In genomic region chr4:135912835-135913234, GRCm38 (mm10) we compare ENCODE assay signal across 10 mouse cellular contexts. TPM values are rescaled to one million over a fixed set of nuclear protein-coding genes. Genes with fewer than 3 reads are reported as not detected.
DNase-seq lines count a peak whose midpoint lies in the region; ATAC-seq and TF ChIP-seq lines count a peak whose summit lies in the region.
"Had no signal": no experiment of that assay in that cellular context is flagged by ENCODE, and none has a peak within 500 bp of the region (broad histone marks: within the 10 kb centered on the region; RNA-seq: fewer than 3 reads in every experiment).

No protein-coding gene starts in this region.

- no peak for ATAC-seq in forebrain, postnatal 0 days
- peak; percentile 47 for ATAC-seq in erythroid progenitor cell, adult 5-6 weeks (replicated peaks; ENCODE audit: low FRiP score, poor library complexity, severe bottlenecking)
- ATAC-seq in limb, embryonic 15.5 days (ENCODE audit: insufficient number of reproducible peaks, low FRiP score, low TSS enrichment, low read depth), result 0 out of 2 replicates have a peak, but pooled peaks have one; percentile 24
- no peak for ATAC-seq in midbrain, postnatal 0 days (ENCODE audit: low FRiP score)
- no peak for ATAC-seq in lung, postnatal 0 days

- H3K4me1 ChIP-seq in forebrain, embryonic 10.5 days, result peaks cover 17% of the 10 kb centered on the region
- no peaks in the 10 kb centered on the region for H3K4me1 ChIP-seq in forebrain, postnatal 0 days (ENCODE audit: insufficient read depth)
- H3K4me1 ChIP-seq in limb, embryonic 15.5 days, result peaks cover 4% of the 10 kb centered on the region; the same call in 1 of the 2 replicates
- no peaks in the 10 kb centered on the region for H3K4me1 ChIP-seq in midbrain, postnatal 0 days (ENCODE audit: insufficient read depth, low read length)
- no peaks in the 10 kb centered on the region for H3K4me1 ChIP-seq in lung, postnatal 0 days (ENCODE audit: insufficient read depth, low read depth, low read length)

- no peak for TF ChIP-seq CTCF in forebrain, postnatal 0 days (IDR thresholded peaks at IDR 0.05; ENCODE audit: low read depth)
- TF ChIP-seq CTCF in midbrain, postnatal 0 days (IDR thresholded peaks at IDR 0.05), result no peak
- no peak for TF ChIP-seq CTCF in lung, postnatal 0 days (IDR thresholded peaks at IDR 0.05)

- H3K27ac ChIP-seq in forebrain, embryonic 10.5 days, result peak overlapping the region; percentile 69
- H3K27ac ChIP-seq in forebrain, postnatal 0 days (ENCODE audit: low read depth, low read length), result no peak overlapping the region
- H3K27ac ChIP-seq in limb, embryonic 15.5 days, result peak overlapping the region; percentile 51; the same call in 1 of the 2 replicates
- H3K27ac ChIP-seq in midbrain, postnatal 0 days (ENCODE audit: low read depth, low read length), result no peak overlapping the region
- no peak overlapping the region for H3K27ac ChIP-seq in lung, postnatal 0 days (ENCODE audit: low read length)
- H3K27ac ChIP-seq: heart, adult 2 months had no signal

- no peak overlapping the region for H3K4me3 ChIP-seq in forebrain, embryonic 10.5 days
- H3K4me3 ChIP-seq in forebrain, postnatal 0 days (ENCODE audit: low read depth, low read length), result no peak overlapping the region
- no peak overlapping the region for H3K4me3 ChIP-seq in limb, embryonic 15.5 days
- no peak overlapping the region for H3K4me3 ChIP-seq in midbrain, postnatal 0 days (ENCODE audit: low read depth, low read length)
- H3K4me3 ChIP-seq in lung, postnatal 0 days (ENCODE audit: low read depth, low read length), result no peak overlapping the region
- H3K4me3 ChIP-seq: heart, adult 2 months had no signal

- no peak overlapping the region for H3K4me2 ChIP-seq in forebrain, postnatal 0 days (ENCODE audit: low read depth)
- H3K4me2 ChIP-seq in limb, embryonic 15.5 days, result no peak overlapping the region
- no peak overlapping the region for H3K4me2 ChIP-seq in midbrain, postnatal 0 days (ENCODE audit: low read depth, low read length, poor library complexity, severe bottlenecking)
- H3K4me2 ChIP-seq in lung, postnatal 0 days (replicated peaks; ENCODE audit: low read depth, low read length), result no peak overlapping the region

- no peak overlapping the region for H3K9ac ChIP-seq in forebrain, postnatal 0 days
- no peak overlapping the region for H3K9ac ChIP-seq in limb, embryonic 15.5 days
- no peak overlapping the region for H3K9ac ChIP-seq in midbrain, postnatal 0 days (replicated peaks; ENCODE audit: low read length, poor library complexity, severe bottlenecking)
- H3K9ac ChIP-seq in lung, postnatal 0 days (replicated peaks; ENCODE audit: low read depth), result no peak overlapping the region

- WGBS in forebrain, embryonic 10.5 days, result 65% methylated on average over 3 of the region's 3 CpGs
- WGBS in forebrain, postnatal 0 days, result 26% methylated on average over 3 of the region's 3 CpGs
- WGBS in limb, embryonic 15.5 days, result 16% methylated on average over 3 of the region's 3 CpGs
- WGBS in midbrain, postnatal 0 days, result 36% methylated on average over 3 of the region's 3 CpGs
- 50% methylated on average over 3 of the region's 3 CpGs for WGBS in lung, postnatal 0 days

- DNase-seq in forebrain, embryonic 10.5 days (ENCODE audit: extremely low spot score, low spot score), result peak; percentile 32
- DNase-seq in forebrain, postnatal 0 days, result no peak
- peak; percentile 78 for DNase-seq in midbrain, postnatal 0 days (ENCODE audit: low spot score)
- no peak for DNase-seq in lung, postnatal 0 days (ENCODE audit: low spot score)
- DNase-seq in Muller cell, postnatal 12 days (ENCODE audit: inconsistent ontology term), result no peak
- no peak for DNase-seq in kidney, adult 9 months
- DNase-seq: heart, adult 2 months had no signal

- no peaks in the 10 kb centered on the region for H3K9me3 ChIP-seq in forebrain, embryonic 10.5 days
- H3K9me3 ChIP-seq in forebrain, postnatal 0 days (ENCODE audit: low read length), result no peaks in the 10 kb centered on the region
- no peaks in the 10 kb centered on the region for H3K9me3 ChIP-seq in limb, embryonic 15.5 days
- H3K9me3 ChIP-seq in midbrain, postnatal 0 days (ENCODE audit: low read length), result no peaks in the 10 kb centered on the region
- H3K9me3 ChIP-seq in lung, postnatal 0 days (ENCODE audit: low read length), result no peaks in the 10 kb centered on the region

- H3K27me3 ChIP-seq in forebrain, embryonic 10.5 days (ENCODE audit: poor library complexity, severe bottlenecking), result no peaks in the 10 kb centered on the region
- H3K27me3 ChIP-seq in forebrain, postnatal 0 days (ENCODE audit: insufficient read depth, low read length), result no peaks in the 10 kb centered on the region
- no peaks in the 10 kb centered on the region for H3K27me3 ChIP-seq in limb, embryonic 15.5 days
- no peaks in the 10 kb centered on the region for H3K27me3 ChIP-seq in midbrain, postnatal 0 days (ENCODE audit: insufficient read depth, low read length)
- no peaks in the 10 kb centered on the region for H3K27me3 ChIP-seq in lung, postnatal 0 days (replicated peaks; ENCODE audit: insufficient read depth, low read length)

- TF ChIP-seq EP300 in lung, postnatal 0 days (IDR thresholded peaks at IDR 0.05), result no peak

- H3K36me3 ChIP-seq in forebrain, embryonic 10.5 days (replicated peaks), result no peaks in the 10 kb centered on the region
- H3K36me3 ChIP-seq in forebrain, postnatal 0 days (ENCODE audit: insufficient read depth), result no peaks in the 10 kb centered on the region
- no peaks in the 10 kb centered on the region for H3K36me3 ChIP-seq in limb, embryonic 15.5 days
- no peaks in the 10 kb centered on the region for H3K36me3 ChIP-seq in midbrain, postnatal 0 days (ENCODE audit: insufficient read depth, low read length)
- H3K36me3 ChIP-seq in lung, postnatal 0 days (ENCODE audit: insufficient read depth, low read length), result no peaks in the 10 kb centered on the region

RNA-seq across cellular contexts. Expression of gene Fuca1, which starts 7.7 kb away (rescaled TPM):
- polyA plus RNA-seq in forebrain, embryonic 10.5 days (2016; fragmentation: Nextera tagmentation; extraction: Ambion mirVana), result 46.4 and 52.4 TPM in 2 replicates
- 30.9 and 33.2 TPM in 2 replicates for total RNA-seq in forebrain, postnatal 0 days (2014; rRNA removed)
- polyA plus RNA-seq in forebrain, postnatal 0 days (2015; fragmentation: Nextera tagmentation; extraction: Ambion mirVana), result 67.7 and 75.2 TPM in 2 replicates
- total RNA-seq in erythroid progenitor cell, adult 5-6 weeks (2015; ENCODE audit: low replicate concordance), result 23.1 and 45.3 TPM in 2 replicates
- total RNA-seq in erythroid progenitor cell, adult 5-6 weeks (2017; ENCODE audit: low replicate concordance), result 38.9 and 50.2 TPM in 2 replicates
- polyA plus RNA-seq in limb, embryonic 15.5 days (2015; fragmentation: Nextera tagmentation; extraction: Ambion mirVana), result 78.4 and 97.2 TPM in 2 replicates
- total RNA-seq in midbrain, postnatal 0 days (2014; rRNA removed), result 37.8 and 38.8 TPM in 2 replicates
- 92.7 and 93.7 TPM in 2 replicates for polyA plus RNA-seq in midbrain, postnatal 0 days (2015; fragmentation: Nextera tagmentation; extraction: Ambion mirVana)
- polyA plus RNA-seq in lung, postnatal 0 days (2015; fragmentation: Nextera tagmentation; extraction: Ambion mirVana), result 107 and 131 TPM in 2 replicates

RNA-seq across cellular contexts. Expression of gene Cnr2, which starts 17.6 kb away (rescaled TPM):
- polyA plus RNA-seq in forebrain, embryonic 10.5 days (2016; fragmentation: Nextera tagmentation; extraction: Ambion mirVana), result 0.30 and 0.48 TPM in 2 replicates
- total RNA-seq in forebrain, postnatal 0 days (2014; rRNA removed), result 0.24 and 0.31 TPM in 2 replicates
- polyA plus RNA-seq in forebrain, postnatal 0 days (2015; fragmentation: Nextera tagmentation; extraction: Ambion mirVana), result 0.17 TPM in 1 of 2 replicates, not detected in the other
- 4.3 and 5.0 TPM in 2 replicates for total RNA-seq in erythroid progenitor cell, adult 5-6 weeks (2015; ENCODE audit: low replicate concordance)
- total RNA-seq in erythroid progenitor cell, adult 5-6 weeks (2017; ENCODE audit: low replicate concordance), result 1.7 and 3.4 TPM in 2 replicates
- 0.89 and 1.1 TPM in 2 replicates for polyA plus RNA-seq in limb, embryonic 15.5 days (2015; fragmentation: Nextera tagmentation; extraction: Ambion mirVana)
- 0.19 and 0.55 TPM in 2 replicates for total RNA-seq in midbrain, postnatal 0 days (2014; rRNA removed)
- polyA plus RNA-seq in midbrain, postnatal 0 days (2015; fragmentation: Nextera tagmentation; extraction: Ambion mirVana), result 0.04 and 0.17 TPM in 2 replicates
- polyA plus RNA-seq in lung, postnatal 0 days (2015; fragmentation: Nextera tagmentation; extraction: Ambion mirVana), result 1.9 and 2.2 TPM in 2 replicates
- polyA plus RNA-seq: C2C12 had no signal

RNA-seq across cellular contexts. Expression of gene Hmgcl, which starts 33.4 kb away (rescaled TPM):
- 65.0 and 65.4 TPM in 2 replicates for polyA plus RNA-seq in forebrain, embryonic 10.5 days (2016; fragmentation: Nextera tagmentation; extraction: Ambion mirVana)
- 42.9 and 46.0 TPM in 2 replicates for total RNA-seq in forebrain, postnatal 0 days (2014; rRNA removed)
- polyA plus RNA-seq in forebrain, postnatal 0 days (2015; fragmentation: Nextera tagmentation; extraction: Ambion mirVana), result 52.6 and 58.3 TPM in 2 replicates
- 24.3 and 25.2 TPM in 2 replicates for total RNA-seq in erythroid progenitor cell, adult 5-6 weeks (2015; ENCODE audit: low replicate concordance)
- total RNA-seq in erythroid progenitor cell, adult 5-6 weeks (2017; ENCODE audit: low replicate concordance), result 19.6 and 30.0 TPM in 2 replicates
- polyA plus RNA-seq in limb, embryonic 15.5 days (2015; fragmentation: Nextera tagmentation; extraction: Ambion mirVana), result 81.1 and 84.8 TPM in 2 replicates
- 26.9 and 33.0 TPM in 2 replicates for total RNA-seq in midbrain, postnatal 0 days (2014; rRNA removed)
- polyA plus RNA-seq in midbrain, postnatal 0 days (2015; fragmentation: Nextera tagmentation; extraction: Ambion mirVana), result 54.1 and 58.9 TPM in 2 replicates
- 63.6 and 67.7 TPM in 2 replicates for polyA plus RNA-seq in lung, postnatal 0 days (2015; fragmentation: Nextera tagmentation; extraction: Ambion mirVana)

RNA-seq across cellular contexts. Expression of gene Pnrc2, which starts 39.2 kb away (rescaled TPM):
- 205 and 219 TPM in 2 replicates for polyA plus RNA-seq in forebrain, embryonic 10.5 days (2016; fragmentation: Nextera tagmentation; extraction: Ambion mirVana)
- 64.4 and 75.0 TPM in 2 replicates for total RNA-seq in forebrain, postnatal 0 days (2014; rRNA removed)
- 60.9 and 73.0 TPM in 2 replicates for polyA plus RNA-seq in forebrain, postnatal 0 days (2015; fragmentation: Nextera tagmentation; extraction: Ambion mirVana)
- 245 and 298 TPM in 2 replicates for total RNA-seq in erythroid progenitor cell, adult 5-6 weeks (2015; ENCODE audit: low replicate concordance)
- 215 and 282 TPM in 2 replicates for total RNA-seq in erythroid progenitor cell, adult 5-6 weeks (2017; ENCODE audit: low replicate concordance)
- 160 TPM in 2 replicates for polyA plus RNA-seq in limb, embryonic 15.5 days (2015; fragmentation: Nextera tagmentation; extraction: Ambion mirVana)
- total RNA-seq in midbrain, postnatal 0 days (2014; rRNA removed), result 52.6 and 64.4 TPM in 2 replicates
- polyA plus RNA-seq in midbrain, postnatal 0 days (2015; fragmentation: Nextera tagmentation; extraction: Ambion mirVana), result 67.6 and 72.6 TPM in 2 replicates
- polyA plus RNA-seq in lung, postnatal 0 days (2015; fragmentation: Nextera tagmentation; extraction: Ambion mirVana), result 139 and 145 TPM in 2 replicates

RNA-seq across cellular contexts. Expression of gene Gale, which starts 50.7 kb away (rescaled TPM):
- 39.7 and 41.0 TPM in 2 replicates for polyA plus RNA-seq in forebrain, embryonic 10.5 days (2016; fragmentation: Nextera tagmentation; extraction: Ambion mirVana)
- total RNA-seq in forebrain, postnatal 0 days (2014; rRNA removed), result 32.1 and 42.4 TPM in 2 replicates
- polyA plus RNA-seq in forebrain, postnatal 0 days (2015; fragmentation: Nextera tagmentation; extraction: Ambion mirVana), result 30.7 and 34.4 TPM in 2 replicates
- 1.4 and 6.3 TPM in 2 replicates for total RNA-seq in erythroid progenitor cell, adult 5-6 weeks (2015; ENCODE audit: low replicate concordance)
- total RNA-seq in erythroid progenitor cell, adult 5-6 weeks (2017; ENCODE audit: low replicate concordance), result 3.6 and 12.2 TPM in 2 replicates
- 58.2 and 66.7 TPM in 2 replicates for polyA plus RNA-seq in limb, embryonic 15.5 days (2015; fragmentation: Nextera tagmentation; extraction: Ambion mirVana)
- 33.5 and 47.5 TPM in 2 replicates for total RNA-seq in midbrain, postnatal 0 days (2014; rRNA removed)
- 36.7 and 41.6 TPM in 2 replicates for polyA plus RNA-seq in midbrain, postnatal 0 days (2015; fragmentation: Nextera tagmentation; extraction: Ambion mirVana)
- polyA plus RNA-seq in lung, postnatal 0 days (2015; fragmentation: Nextera tagmentation; extraction: Ambion mirVana), result 37.0 and 40.5 TPM in 2 replicates

Comparison
In these comparisons a context has a peak if more than half of its experiments do, and no peak if none do; other contexts are left out.
1. DNase-seq: peak in forebrain, embryonic 10.5 days (single experiment) and midbrain, postnatal 0 days (single experiment); none in forebrain, postnatal 0 days (single experiment), lung, postnatal 0 days (single experiment), Muller cell, postnatal 12 days (single experiment) and kidney, adult 9 months (single experiment).
2. H3K27ac ChIP-seq: peak in forebrain, embryonic 10.5 days (single experiment) and limb, embryonic 15.5 days (single experiment); none in forebrain, postnatal 0 days (single experiment), midbrain, postnatal 0 days (single experiment) and lung, postnatal 0 days (single experiment).
3. ATAC-seq: peak in erythroid progenitor cell, adult 5-6 weeks (single experiment) and limb, embryonic 15.5 days (single experiment); none in forebrain, postnatal 0 days (single experiment), midbrain, postnatal 0 days (single experiment) and lung, postnatal 0 days (single experiment).